Mouse (Mus musculus): ENCODE measurements around the gene Sema3d. TPM values are rescaled to one million over a fixed set of nuclear protein-coding genes. Genes with fewer than 3 reads are reported as not detected.

Gene Sema3d
- total RNA-seq, 2 experiments from 2014 or later = 4.9 to 6.0 TPM

- intact Hi-C loops (cut with DNase I) = no loop called here
- DNase-seq (ENCODE audit: low spot score in 2 of 2) = no peak
Observed at GRCm38 (mm10) chr5:12575262-12575661, 192.1 kb downstream of the Sema3d start.

GRCm38 (mm10) chr5:12579752-12580151, 196.6 kb downstream of the Sema3d start:
- intact Hi-C loops (cut with DNase I) = no loop called here
- DNase-seq (ENCODE audit: low spot score in 2 of 2) = no peak

GRCm38 (mm10) chr5:12582540-12582939, 199.4 kb downstream of the Sema3d start:
- no peak for DNase-seq (ENCODE audit: low spot score in 2 of 2)
- intact Hi-C loops (cut with DNase I) = no loop called here

GRCm38 (mm10) chr5:12583293-12583834, 200.2 kb downstream of the Sema3d start:
- intact Hi-C loops (cut with DNase I) = no loop called here
- no peak for DNase-seq (ENCODE audit: low spot score in 2 of 2)

- intact Hi-C loops (cut with DNase I) = no loop called here
- no peak for DNase-seq (ENCODE audit: low spot score in 2 of 2)
Observed at GRCm38 (mm10) chr5:12584886-12585285, 201.7 kb downstream of the Sema3d start.

- intact Hi-C loops (cut with DNase I) = no loop called here
Observed at GRCm38 (mm10) chr5:12634227-12634980, 251.2 kb downstream of the Sema3d start.

GRCm38 (mm10) chr5:12637763-12638468, 254.7 kb downstream of the Sema3d start:
- no peak for DNase-seq (ENCODE audit: low spot score in 2 of 2)
- intact Hi-C loops (cut with DNase I) = no loop called here

More at GRCm38 (mm10) chr5:12634227-12634980, 251.2 kb downstream of the Sema3d start:
- DNase-seq (ENCODE audit: low spot score in 2 of 2) = no peak
